8 mouse cellular contexts compared by ENCODE assay signal in the genomic region with DNA sequence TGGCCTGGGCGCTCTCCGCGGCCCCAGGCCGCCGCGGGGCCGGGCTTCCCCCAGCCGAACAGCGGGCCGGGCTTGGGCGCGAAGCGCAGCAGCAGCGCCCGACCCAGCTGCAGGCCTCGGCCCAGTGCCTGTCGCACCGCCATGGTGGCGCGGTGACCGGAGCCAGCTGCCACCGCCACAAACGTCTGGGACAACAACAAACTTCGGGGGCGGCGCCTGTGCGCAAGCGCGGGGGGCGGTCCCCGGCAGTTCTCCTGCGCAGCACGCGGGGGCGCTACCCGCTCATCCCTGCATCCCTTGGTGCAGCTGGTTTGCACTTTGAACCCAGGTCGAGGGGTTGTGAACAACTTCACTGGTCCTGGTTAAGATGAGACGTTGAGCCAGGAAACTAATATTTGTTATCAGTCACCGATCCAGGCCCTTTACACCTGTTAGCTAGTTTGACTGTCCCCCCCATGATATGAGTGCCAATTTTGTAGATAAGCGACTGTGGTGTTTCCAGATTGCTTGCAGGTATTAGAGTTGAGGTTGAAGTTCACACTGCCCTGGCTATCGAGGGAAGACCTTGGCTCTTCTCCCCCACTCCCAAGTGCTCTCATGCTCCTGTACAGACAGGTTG. TPM values are rescaled to one million over a fixed set of nuclear protein-coding genes. Genes with fewer than 3 reads are reported as not detected.
A peak's percentile ranks its signal among the peaks of the same experiment; 100 is the strongest.
DNase-seq lines count a peak whose midpoint lies in the region; ATAC-seq lines count a peak whose summit lies in the region.

A gene (minus strand): TSS at position 231 of the 619 bp plus-strand sequence.

- H3K9ac ChIP-seq in intestine, embryonic 15.5 days, result peak within 1 kb of the TSS; percentile 95

- DNase-seq in adrenal gland, adult 2 months, result peak; percentile 95
- peak; percentile 92 for DNase-seq in embryo, embryonic 11 days
- peak; percentile 87 to 95 for DNase-seq in gastrocnemius, postnatal 36 days
- peak; percentile 91 to 96 for DNase-seq in left cerebral cortex, postnatal 14 days (ENCODE audit: low spot score in 2 of 2)
- DNase-seq in right cerebral cortex, postnatal 14 days, result peak; percentile 88
- DNase-seq in urinary bladder, postnatal 25 days (ENCODE audit: low spot score), result peak; percentile 84

- no peaks in the 10 kb centered on the region for H3K27me3 ChIP-seq in intestine, embryonic 15.5 days (replicated peaks)

- intact Hi-C loops in gastrocnemius, postnatal 36 days (cut with DNase I), result loop anchor here (2.0 kb wide), 1 partner anchor 53 kb away; no protein-coding TSS in a partner anchor
- intact Hi-C loops in left cerebral cortex, postnatal 14 days (cut with DNase I), result loop anchor here (2.0 to 10.0 kb wide), 2 partner anchors 53 to 529 kb away; no protein-coding TSS in a partner anchor

- no peaks in the 10 kb centered on the region for H3K9me3 ChIP-seq in intestine, embryonic 15.5 days

- WGBS in intestine, embryonic 15.5 days, result 2% methylated on average over 41 of the region's 41 CpGs

- peak within 1 kb of the TSS; percentile 72 for H3K4me2 ChIP-seq in intestine, embryonic 15.5 days (replicated peaks)

- H3K36me3 ChIP-seq in intestine, embryonic 15.5 days, result no peaks in the 10 kb centered on the region

- H3K27ac ChIP-seq in intestine, embryonic 15.5 days, result peak within 1 kb of the TSS; percentile 97

- ATAC-seq in intestine, embryonic 15.5 days, result peak; percentile 72
- peak; percentile 72 for ATAC-seq in megakaryocyte-erythroid progenitor cell, adult 5-6 weeks (replicated peaks; ENCODE audit: low FRiP score, low TSS enrichment, poor library complexity, severe bottlenecking)

- peak within 1 kb of the TSS; percentile 91 for H3K4me3 ChIP-seq in intestine, embryonic 15.5 days (replicated peaks)

- peaks cover 8% of the 10 kb centered on the region; the same call in 1 of the 2 replicates for H3K4me1 ChIP-seq in intestine, embryonic 15.5 days (replicated peaks)

RNA-seq across cellular contexts. Expression of the gene that starts here (rescaled TPM):
- 100 to 1,000 TPM; 145 to 180 TPM for total RNA-seq in adrenal gland, adult 2 months (2021)
- 371 and 378 TPM in 2 replicates for polyA plus RNA-seq in adrenal gland, adult 2 months (2012; rRNA removed)
- total RNA-seq in gastrocnemius, postnatal 36 days (2021), result 100 to 1,000 TPM; 452 to 656 TPM
- polyA plus RNA-seq in intestine, embryonic 15.5 days (2015; fragmentation: Nextera tagmentation; extraction: Ambion mirVana), result 35.9 and 36.1 TPM in 2 replicates
- total RNA-seq in left cerebral cortex, postnatal 14 days (2021), result 100 to 1,000 TPM; 181 to 190 TPM
- 21.8 and 27.8 TPM in 2 replicates for total RNA-seq in megakaryocyte-erythroid progenitor cell, adult 5-6 weeks (2014; fragmentation: Nextera tagmentation)
- 20.6 and 38.0 TPM in 2 replicates for total RNA-seq in megakaryocyte-erythroid progenitor cell, adult 5-6 weeks (2017)

Comparison
In these comparisons a context has a peak if more than half of its experiments do, and no peak if none do; other contexts are left out.
1. Peak in every context shown above with its lines: DNase-seq, ATAC-seq, H3K4me3 ChIP-seq and H3K27ac ChIP-seq.
2. RNA of the gene that starts here (polyA plus RNA-seq): 371 to 378 TPM in adrenal gland, adult 2 months; 35.9 to 36.1 TPM in intestine, embryonic 15.5 days; every median in the first group is over 10 times any median in the second.